Mouse (Mus musculus) heart, embryonic 10.5 days (tissue): Measurements from ENCODE around the gene Dnajc7. TPM values are rescaled to one million over a fixed set of nuclear protein-coding genes. Genes with fewer than 3 reads are reported as not detected.
"Not testable (repeated sequence)": the region's sequence is repeated elsewhere in the genome, so short reads cannot be mapped to it uniquely, and the experiment has no call there.

Source experiments
- DNase-seq: peaks from one replicate; pipeline ENCODE4 v3.0.0-alpha.2; 2017; ENCODE audit warnings: low spot score
- H3K27ac ChIP-seq: fragments of 300-500 bp; sonication (generic); 2 replicates; pipeline ENCODE4 v1.5.1; 2016; ENCODE audit warnings: mild to moderate bottlenecking
- H3K27me3 ChIP-seq: fragments of 300-500 bp; sonication (generic); 2 replicates; pipeline ENCODE4 v1.6.1; 2016; ENCODE audit warnings: mild to moderate bottlenecking; ENCODE audit not compliant: poor library complexity, insufficient read depth, severe bottlenecking
- H3K36me3 ChIP-seq: fragments of 300-500 bp; sonication (generic); 2 replicates; pipeline ENCODE4 v1.6.1; 2016; ENCODE audit warnings: mild to moderate bottlenecking, moderate library complexity
- H3K4me1 ChIP-seq: fragments of 300-500 bp; sonication (generic); 2 replicates; pipeline ENCODE4 v1.6.1; 2016; ENCODE audit warnings: mild to moderate bottlenecking
- H3K4me3 ChIP-seq: fragments of 300-500 bp; sonication (generic); 2 replicates; pipeline ENCODE4 v1.5.1; 2016; ENCODE audit warnings: mild to moderate bottlenecking, moderate library complexity
- H3K9me3 ChIP-seq: fragments of 300-500 bp; sonication (generic); 2 replicates; pipeline ENCODE4 v1.6.1; 2016; ENCODE audit warnings: mild to moderate bottlenecking, moderate library complexity
- WGBS: fragments of 180-500 bp; shearing (Covaris S2); methylation state at CpG from one replicate; pipeline ENCODE4 v1.1.7; 2016; 5-methylcytosine and 5-hydroxymethylcytosine counted together
- polyA plus RNA-seq: library from polyadenylated mRNA; unstranded; fragments of >200 nt; fragmentation: Nextera tagmentation; extraction: Ambion mirVana; gene quantifications from 2 replicates; pipeline ENCODE4 v1.2.1, GENCODE M21; 2016

Gene Dnajc7
- polyA plus RNA-seq, 1 experiment from 2014 or later: 211 TPM

DNA sequence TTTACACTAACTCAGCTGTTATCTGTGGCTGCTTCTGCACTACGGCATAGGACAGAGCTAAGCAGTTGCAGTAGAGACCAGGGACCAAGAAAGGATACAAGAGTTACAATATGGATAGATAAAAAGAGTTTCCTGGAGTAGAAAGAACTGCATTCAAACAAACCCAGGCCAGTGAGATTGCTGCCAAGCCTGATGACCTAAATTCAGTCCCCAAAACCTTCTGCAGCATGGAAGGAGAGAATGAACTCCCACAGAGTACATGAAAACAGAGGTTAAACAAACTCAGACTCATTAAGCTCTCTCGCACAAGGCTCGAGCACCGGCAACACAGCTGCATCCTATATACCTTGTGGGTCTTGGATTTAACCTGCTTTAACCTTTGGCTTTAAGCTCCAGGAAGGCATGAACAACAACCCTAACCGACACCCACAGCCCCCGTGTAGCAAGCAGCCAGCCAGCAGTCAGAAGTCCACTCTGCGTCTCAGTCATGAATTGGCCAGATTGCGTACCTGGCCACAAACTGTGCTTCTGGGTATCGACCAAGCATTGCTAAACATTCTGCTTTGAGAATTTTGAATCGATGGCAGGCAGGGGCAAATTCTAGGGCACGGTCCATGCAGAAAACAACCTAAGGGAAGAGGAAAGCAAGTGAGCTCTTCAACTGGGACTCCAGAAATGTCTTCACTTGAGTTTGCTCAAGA, 27.5 kb downstream of the Dnajc7 start:
- peaks cover 98% of the 10 kb centered on the region for H3K36me3 ChIP-seq

DNA sequence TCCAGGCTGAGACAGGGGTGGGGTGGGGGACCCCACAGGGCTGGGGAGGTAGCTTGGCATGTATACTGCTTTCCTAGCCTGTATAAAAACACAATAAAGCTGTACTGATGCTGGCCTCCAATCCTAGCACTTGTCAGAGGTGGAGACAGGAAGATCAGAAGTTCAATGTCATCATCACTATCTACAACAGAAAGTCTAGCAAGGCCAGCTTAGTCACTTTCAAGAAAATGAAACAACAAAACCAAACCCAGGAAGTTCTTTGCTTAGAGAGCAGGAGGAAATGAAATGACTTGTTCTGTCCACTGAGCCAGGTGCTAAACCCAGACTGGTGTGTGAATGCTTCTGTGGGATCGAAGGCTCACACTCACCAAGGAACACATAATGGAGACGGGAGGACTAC, 31.5 kb downstream of the Dnajc7 start:
- H3K9me3 ChIP-seq: no peaks in the 10 kb centered on the region
- 0 out of 2 replicates have a peak, but pooled peaks cover 2% of the 10 kb centered on the region for H3K4me1 ChIP-seq
- no peak for DNase-seq
- no peak overlapping the region for H3K27ac ChIP-seq
- H3K4me3 ChIP-seq: no peak overlapping the region
- 96% methylated on average over 2 of the region's 2 CpGs for WGBS
- no peaks in the 10 kb centered on the region for H3K27me3 ChIP-seq
- peaks cover 98% of the 10 kb centered on the region for H3K36me3 ChIP-seq

More for the DNA sequence above, 27.5 kb downstream of the Dnajc7 start:
- no peak for DNase-seq
- 95% methylated on average over 11 of the region's 11 CpGs for WGBS
- no peaks in the 10 kb centered on the region for H3K9me3 ChIP-seq
- no peak overlapping the region for H3K27ac ChIP-seq
- H3K4me3 ChIP-seq: no peak overlapping the region
- no peaks in the 10 kb centered on the region for H3K27me3 ChIP-seq
- no peaks in the 10 kb centered on the region for H3K4me1 ChIP-seq

DNA sequence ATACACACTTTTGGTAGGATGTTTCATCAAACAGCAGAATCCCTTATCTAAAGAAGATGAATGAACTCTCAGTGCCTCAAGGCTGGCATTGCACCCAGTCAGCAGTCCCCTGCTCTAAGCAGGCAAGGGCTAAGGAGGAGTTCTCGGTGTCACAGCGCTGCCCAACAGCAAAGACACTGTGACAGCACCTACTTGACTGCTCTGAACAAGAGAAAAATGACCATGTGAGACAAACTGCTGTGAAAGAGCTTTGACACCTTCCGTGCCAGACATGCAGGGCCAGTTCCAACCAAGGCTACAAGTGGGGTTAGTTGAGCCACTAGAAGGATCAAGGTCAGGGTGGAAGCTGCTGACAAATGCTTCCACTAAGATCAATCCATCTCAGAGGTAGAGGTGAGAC, 34.8 kb downstream of the Dnajc7 start:
- Histone ChIP-seq H3K36me3 (peaks cover 100% of the 10 kb centered on the region), H3K27me3 (no peaks in the 10 kb centered on the region)
- no peak for DNase-seq

DNA sequence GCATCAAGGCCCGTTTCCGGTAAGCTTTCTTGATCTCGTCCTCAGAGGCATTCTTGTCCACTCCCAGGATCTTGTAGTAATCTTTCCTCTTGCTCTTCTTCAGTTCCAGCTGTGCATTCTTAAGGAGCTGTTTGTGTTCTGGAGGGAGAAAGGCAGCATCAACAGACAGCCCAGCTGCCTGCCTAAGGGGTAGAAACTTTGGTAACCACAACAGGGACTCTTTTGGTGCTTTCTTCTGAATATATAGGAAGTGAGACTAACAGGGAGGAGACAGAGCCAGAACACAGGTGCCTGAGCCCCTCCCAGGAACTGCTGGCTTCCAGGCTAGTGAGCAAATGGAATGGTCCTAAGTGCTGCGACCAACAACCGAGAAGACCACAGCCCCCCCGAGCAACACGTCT, 35.4 kb downstream of the Dnajc7 start:
- WGBS: 87% methylated on average over 7 of the region's 7 CpGs
- no peak for DNase-seq
- no peaks in the 10 kb centered on the region for H3K9me3 ChIP-seq

More for the DNA sequence above, 34.8 kb downstream of the Dnajc7 start:
- Histone ChIP-seq H3K4me1 (0 out of 2 replicates have a peak, but pooled peaks cover 2% of the 10 kb centered on the region), H3K27ac (no peak overlapping the region), H3K4me3 (no peak overlapping the region), H3K9me3 (no peaks in the 10 kb centered on the region)
- WGBS: 91% methylated on average over 3 of the region's 3 CpGs

DNA sequence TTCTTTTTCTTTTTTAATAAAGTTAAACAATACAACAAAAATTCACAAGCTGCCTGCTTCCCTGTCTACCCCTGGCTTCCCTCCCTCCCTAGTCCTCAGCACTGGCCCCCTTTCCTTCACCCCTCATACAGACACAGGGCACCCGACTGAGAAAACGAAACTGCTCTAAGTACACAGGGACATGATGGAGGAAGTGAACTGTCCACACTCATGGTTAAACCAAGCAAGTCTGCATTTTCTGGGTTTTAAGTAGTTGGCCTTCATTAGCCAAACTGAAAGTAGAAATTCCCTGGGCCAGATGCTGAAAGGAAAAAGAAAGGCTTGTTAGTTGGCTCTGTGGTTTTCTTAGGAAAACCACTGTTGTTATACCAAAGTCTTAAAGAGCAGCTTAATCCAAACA, 37.1 kb downstream of the Dnajc7 start:
- WGBS: 88% methylated on average over 2 of the region's 2 CpGs
- no peaks in the 10 kb centered on the region for H3K9me3 ChIP-seq
- 0 out of 2 replicates have a peak, but pooled peaks cover 2% of the 10 kb centered on the region for H3K4me1 ChIP-seq
- DNase-seq: no peak
- H3K36me3 ChIP-seq: peaks cover 94% of the 10 kb centered on the region
- no peaks in the 10 kb centered on the region for H3K27me3 ChIP-seq
- H3K27ac ChIP-seq: no peak overlapping the region
- H3K4me3 ChIP-seq: no peak overlapping the region

More for the DNA sequence above, 35.4 kb downstream of the Dnajc7 start:
- Histone ChIP-seq H3K36me3 (peaks cover 100% of the 10 kb centered on the region), H3K27me3 (no peaks in the 10 kb centered on the region), H3K4me3 (no peak overlapping the region), H3K4me1 (0 out of 2 replicates have a peak, but pooled peaks cover 2% of the 10 kb centered on the region), H3K27ac (no peak overlapping the region)

DNA sequence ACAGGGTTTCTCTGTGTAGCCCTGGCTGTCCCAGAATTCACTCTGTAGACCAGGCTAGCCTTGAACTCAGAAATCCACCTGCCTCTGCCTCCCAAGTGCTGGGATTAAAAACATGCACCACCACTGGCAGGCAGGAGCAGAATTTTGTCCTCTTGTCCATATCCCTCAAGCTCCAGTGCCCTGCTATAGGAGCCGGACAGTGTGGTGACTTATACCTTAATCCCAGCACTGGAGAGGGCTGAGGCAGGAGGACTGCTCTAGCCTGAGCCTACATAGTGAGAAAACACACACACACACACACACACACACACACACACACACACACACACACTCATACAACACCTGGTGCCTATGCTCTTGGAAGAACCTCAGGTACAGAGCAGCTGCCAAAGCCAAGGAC, 37.6 kb downstream of the Dnajc7 start:
- not testable (repeated sequence) for H3K27ac ChIP-seq, DNase-seq, H3K4me3 ChIP-seq, H3K4me1 ChIP-seq, H3K27me3 ChIP-seq, H3K9me3 ChIP-seq
- 94% methylated on average over 1 of the region's 1 CpGs for WGBS
- H3K36me3 ChIP-seq: peaks cover 91% of the 10 kb centered on the region

DNA sequence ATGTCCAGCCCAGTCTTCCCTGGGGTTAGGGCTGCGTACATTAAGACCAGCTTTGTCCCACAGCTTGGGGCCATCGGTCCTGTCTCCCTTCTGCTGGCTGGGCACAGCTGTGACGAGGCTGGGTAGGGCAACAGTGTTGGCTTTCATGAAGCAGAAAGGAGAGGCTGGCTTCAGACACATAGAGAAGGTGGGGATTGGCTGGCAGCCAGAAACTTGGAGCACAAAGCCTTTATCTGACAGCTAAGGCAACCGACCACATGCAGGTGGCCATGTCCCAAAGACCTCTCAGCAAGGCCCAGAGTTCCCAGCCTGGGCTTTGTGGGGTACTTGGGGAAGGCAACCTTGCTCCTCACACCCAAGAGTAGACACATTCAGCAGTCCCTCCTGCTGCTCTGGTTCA, 38.2 kb downstream of the Dnajc7 start:
- H3K27ac ChIP-seq: 0 out of 2 replicates have a peak overlapping the region, but pooled peaks have one; percentile 10
- no peak for DNase-seq
- 75% methylated on average over 4 of the region's 4 CpGs for WGBS
- no peaks in the 10 kb centered on the region for H3K9me3 ChIP-seq
- no peak overlapping the region for H3K4me3 ChIP-seq
- 0 out of 2 replicates have a peak, but pooled peaks cover 2% of the 10 kb centered on the region for H3K4me1 ChIP-seq
- no peaks in the 10 kb centered on the region for H3K27me3 ChIP-seq
- peaks cover 90% of the 10 kb centered on the region for H3K36me3 ChIP-seq

DNA sequence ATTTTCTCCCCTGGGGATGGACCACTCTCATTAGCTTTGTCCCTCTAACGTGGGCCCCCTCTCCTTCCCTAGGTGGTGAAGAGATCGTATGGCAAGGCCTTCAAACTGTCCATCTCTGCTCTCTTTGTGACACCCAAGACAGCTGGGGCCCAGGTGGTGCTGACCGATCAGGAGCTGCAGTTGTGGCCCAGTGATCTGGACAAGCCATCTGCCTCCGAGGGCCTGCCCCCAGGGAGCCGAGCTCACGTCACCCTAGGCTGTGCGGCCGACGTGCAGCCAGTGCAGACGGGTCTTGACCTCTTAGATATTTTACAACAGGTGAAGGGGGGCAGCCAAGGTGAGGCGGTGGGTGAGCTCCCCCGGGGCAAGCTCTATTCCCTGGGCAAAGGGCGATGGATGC, 39.7 kb downstream of the Dnajc7 start:
- Histone ChIP-seq H3K36me3 (peaks cover 75% of the 10 kb centered on the region), H3K9me3 (no peaks in the 10 kb centered on the region), H3K27ac (no peak overlapping the region), H3K4me1 (peaks cover 9% of the 10 kb centered on the region), H3K27me3 (no peaks in the 10 kb centered on the region), H3K4me3 (no peak overlapping the region)
- WGBS: 91% methylated on average over 13 of the region's 13 CpGs
- DNase-seq: no peak

DNA sequence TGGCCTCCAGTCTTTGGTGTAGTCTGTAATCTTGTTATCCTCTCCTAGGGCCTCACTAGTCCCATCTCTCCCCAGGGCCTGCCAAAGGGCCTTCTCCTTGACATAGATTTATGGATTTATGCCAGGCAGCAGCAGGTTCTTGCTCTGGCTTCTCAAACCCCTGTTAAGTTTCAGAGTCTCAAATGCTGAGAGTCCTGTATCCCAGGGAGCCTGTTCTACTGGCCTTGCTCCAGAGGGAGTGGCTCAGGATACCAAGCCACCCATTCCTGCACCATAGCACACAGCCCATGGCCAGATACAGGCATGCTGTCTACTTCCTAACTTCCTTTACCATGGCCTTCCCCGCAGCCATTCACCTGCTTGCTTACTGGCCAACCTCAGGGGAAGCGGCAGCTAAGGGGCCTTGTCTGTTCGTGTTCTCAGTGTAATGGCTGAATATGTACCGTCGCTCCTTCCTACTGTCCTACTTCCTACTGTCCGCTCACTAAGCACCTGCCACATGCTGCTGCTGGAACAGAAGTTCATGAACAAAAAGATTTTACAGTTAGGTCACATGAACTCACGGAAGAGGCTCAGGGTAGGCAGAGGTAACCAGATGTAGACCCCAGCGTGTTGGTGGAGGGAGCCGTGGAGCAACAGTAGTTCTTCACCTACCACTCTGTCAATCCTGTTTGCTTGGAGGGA, 40.7 kb downstream of the Dnajc7 start:
- H3K36me3 ChIP-seq: peaks cover 65% of the 10 kb centered on the region
- H3K27ac ChIP-seq: no peak overlapping the region
- H3K4me3 ChIP-seq: no peak overlapping the region
- 91% methylated on average over 9 of the region's 9 CpGs for WGBS
- H3K27me3 ChIP-seq: no peaks in the 10 kb centered on the region
- no peak for DNase-seq
- H3K4me1 ChIP-seq: peaks cover 13% of the 10 kb centered on the region
- no peaks in the 10 kb centered on the region for H3K9me3 ChIP-seq

DNA sequence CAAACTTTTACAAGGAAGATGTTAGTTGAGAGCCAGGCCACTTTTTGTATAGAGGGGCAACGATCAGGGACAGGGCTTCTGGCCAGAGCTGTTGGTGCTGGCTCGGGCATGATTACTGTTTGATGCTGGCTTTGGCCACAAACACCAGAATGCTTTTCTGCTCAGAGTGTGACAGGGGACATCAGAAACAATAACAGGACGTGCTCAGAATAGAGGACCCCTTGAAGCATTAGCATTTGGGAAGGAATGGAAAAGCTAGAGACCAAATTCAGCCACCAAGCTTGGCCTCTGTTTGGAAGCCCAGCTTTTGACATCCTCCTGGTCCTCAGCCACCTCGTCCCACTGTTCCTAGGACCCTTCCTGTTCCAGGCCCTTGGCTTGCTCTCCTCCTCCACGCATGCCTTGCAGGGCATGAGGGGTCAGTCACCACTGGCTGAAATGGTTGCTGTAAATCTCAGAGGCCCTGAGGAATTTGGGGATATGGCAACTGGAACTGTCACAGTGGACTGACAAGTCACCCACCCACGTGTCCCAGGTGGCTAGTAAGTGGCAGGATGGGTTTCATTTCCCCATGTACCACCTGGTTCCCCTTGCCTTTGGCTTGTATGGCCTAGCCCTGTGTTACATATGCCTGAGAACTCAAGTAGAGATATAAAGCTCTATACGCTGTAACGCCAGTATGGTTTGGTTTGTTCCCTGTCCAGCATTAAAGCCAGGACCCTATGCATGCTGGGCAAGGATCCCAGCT, 41.9 kb downstream of the Dnajc7 start:
- H3K4me1 ChIP-seq: peaks cover 13% of the 10 kb centered on the region
- H3K4me3 ChIP-seq: no peak overlapping the region
- no peak for DNase-seq
- H3K27me3 ChIP-seq: no peaks in the 10 kb centered on the region
- H3K27ac ChIP-seq: no peak overlapping the region
- WGBS: 77% methylated on average over 8 of the region's 8 CpGs
- no peaks in the 10 kb centered on the region for H3K9me3 ChIP-seq
- H3K36me3 ChIP-seq: peaks cover 53% of the 10 kb centered on the region

DNA sequence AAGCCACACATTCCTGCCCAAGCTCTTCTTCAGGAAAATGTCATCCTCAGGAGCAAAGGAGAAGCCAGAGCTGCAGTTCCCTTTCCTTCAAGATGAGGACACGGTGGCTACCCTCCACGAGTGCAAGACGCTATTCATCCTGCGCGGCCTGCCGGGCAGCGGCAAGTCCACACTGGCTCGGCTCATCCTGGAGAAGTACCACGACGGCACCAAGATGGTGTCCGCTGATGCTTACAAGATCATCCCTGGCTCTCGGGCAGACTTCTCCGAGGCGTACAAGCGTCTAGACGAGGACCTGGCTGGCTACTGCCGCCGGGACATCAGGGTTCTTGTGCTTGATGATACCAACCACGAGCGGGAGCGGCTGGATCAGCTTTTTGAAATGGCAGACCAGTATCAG, 43.7 kb downstream of the Dnajc7 start:
- no peak for DNase-seq
- Histone ChIP-seq H3K9me3 (no peaks in the 10 kb centered on the region), H3K27ac (no peak overlapping the region), H3K27me3 (peaks cover 16% of the 10 kb centered on the region), H3K4me1 (peaks cover 17% of the 10 kb centered on the region), H3K36me3 (peaks cover 35% of the 10 kb centered on the region), H3K4me3 (0 out of 2 replicates have a peak overlapping the region, but pooled peaks have one; percentile 6)
- 61% methylated on average over 21 of the region's 21 CpGs for WGBS

DNA sequence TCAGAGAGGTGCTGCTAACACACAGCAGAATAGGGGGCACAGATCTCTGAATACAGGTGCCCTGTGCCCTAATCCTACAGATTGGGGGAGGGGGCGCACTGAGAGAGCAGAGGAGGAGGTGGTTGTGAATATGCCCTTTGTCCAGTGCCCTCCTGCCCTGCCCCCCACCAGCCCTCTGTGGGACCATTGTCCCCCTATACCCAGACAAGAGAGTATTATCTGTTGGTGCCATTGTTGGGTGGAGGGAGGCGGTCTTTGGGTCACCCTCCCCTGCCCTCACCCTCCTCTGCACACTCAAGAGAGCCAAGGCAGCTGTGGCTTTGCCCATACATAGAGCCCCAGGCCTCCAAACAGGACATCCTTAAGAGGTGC, 44.5 kb downstream of the Dnajc7 start:
- WGBS: 45% methylated on average over 2 of the region's 2 CpGs

More for the DNA sequence above, 44.5 kb downstream of the Dnajc7 start:
- Histone ChIP-seq H3K36me3 (peaks cover 27% of the 10 kb centered on the region), H3K27me3 (peaks cover 22% of the 10 kb centered on the region), H3K27ac (peak overlapping the region; percentile 88), H3K9me3 (no peaks in the 10 kb centered on the region), H3K4me1 (peaks cover 25% of the 10 kb centered on the region), H3K4me3 (peak overlapping the region; percentile 88)
- DNase-seq: no peak
